Mouse (Mus musculus): Measurements from ENCODE around the gene Btla.

DNA sequence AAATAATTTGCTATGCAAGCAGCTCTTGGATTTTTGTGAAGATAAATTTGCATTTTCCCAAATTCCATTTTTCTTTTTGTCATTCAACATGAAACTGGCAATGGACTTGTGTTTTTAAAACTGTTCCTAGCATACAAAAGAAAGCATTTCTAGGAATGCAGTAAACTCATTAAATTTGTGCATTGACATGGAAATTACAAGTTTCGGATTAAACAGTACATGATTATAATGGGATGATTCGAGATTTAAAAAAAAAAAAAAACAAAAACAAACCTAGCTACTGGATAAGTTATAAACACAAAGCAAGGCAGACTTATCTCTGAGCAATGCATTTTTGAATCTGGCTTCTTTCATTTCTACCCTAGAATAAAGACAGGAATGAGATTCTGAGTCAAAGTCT is 2.1 kb upstream of the Btla start:
- TF ChIP-seq CTCF (conservative IDR thresholded peaks at IDR 0.05; ENCODE audit: low read length) (no peak), POU5F1 (IDR thresholded peaks at IDR 0.05; ENCODE audit: borderline replicate concordance, low read length) (no peak)
